Mouse (Mus musculus) mouse trophoblast stem cell (cell line): ENCODE measurements around the gene Guk1.
"Not testable (repeated sequence)": the region's sequence is repeated elsewhere in the genome, so short reads cannot be mapped to it uniquely, and the experiment has no call there.

ENCODE experiments used
- in situ Hi-C, 2 experiments: fragments of 300-500 bp; cut with MseI, MboI; formaldehyde crosslinking; loops; 2 replicates in 1 of 2; 3 replicates in 1 of 2; pipeline ENCODE4 v1.15.1; 2025

Guk1 gene

GRCm38 (mm10) chr11:59192059-59192386 is at the start of gene Guk1:
Guk1 (minus strand) TSS chr11:59192212.
- in situ Hi-C loops: no loop called here

GRCm38 (mm10) chr11:59239796-59240195 is 47.8 kb upstream of the Guk1 start:
- in situ Hi-C loops: loop anchor here in 1 of 2 experiments (10.0 kb wide), 1 partner anchor 245 kb away; no protein-coding TSS in a partner anchor

- in situ Hi-C loops: loop anchor here in 1 of 2 experiments (10.0 kb wide), 1 partner anchor 245 kb away; no protein-coding TSS in a partner anchor
Measured at GRCm38 (mm10) chr11:59239428-59239785, 47.4 kb upstream of the Guk1 start.

- in situ Hi-C loops: loop anchor here in 1 of 2 experiments (10.0 kb wide), 1 partner anchor 246 kb away; no protein-coding TSS in a partner anchor
Measured at GRCm38 (mm10) chr11:59238525-59239427, 46.8 kb upstream of the Guk1 start.

GRCm38 (mm10) chr11:59232797-59233196 is 40.8 kb upstream of the Guk1 start:
- in situ Hi-C loops: loop anchor here (5.0 to 10.0 kb wide), 2 partner anchors 65 to 252 kb away; no protein-coding TSS in a partner anchor

- in situ Hi-C loops: loop anchor here (5.0 to 10.0 kb wide), 2 partner anchors 67 to 255 kb away; no protein-coding TSS in a partner anchor
Measured at GRCm38 (mm10) chr11:59230144-59230760, 38.2 kb upstream of the Guk1 start.

GRCm38 (mm10) chr11:59228122-59228953 is 36.3 kb upstream of the Guk1 start, which contains the start of gene Arf1:
Arf1 (minus strand) TSS chr11:59228270.
- in situ Hi-C loops: no loop called here

GRCm38 (mm10) chr11:59227604-59228121 is 35.7 kb upstream of the Guk1 start:
- in situ Hi-C loops: no loop called here

GRCm38 (mm10) chr11:59226787-59227603 is 35.0 kb upstream of the Guk1 start:
- in situ Hi-C loops: no loop called here

GRCm38 (mm10) chr11:59226251-59226650 is 34.2 kb upstream of the Guk1 start:
- in situ Hi-C loops: no loop called here

GRCm38 (mm10) chr11:59225167-59225566 is 33.2 kb upstream of the Guk1 start:
- in situ Hi-C loops: no loop called here

- in situ Hi-C loops: no loop called here
Measured at GRCm38 (mm10) chr11:59224470-59224869, 32.5 kb upstream of the Guk1 start.

- in situ Hi-C loops: no loop called here
Measured at GRCm38 (mm10) chr11:59224025-59224424, 32.0 kb upstream of the Guk1 start.

- in situ Hi-C loops: no loop called here
Measured at GRCm38 (mm10) chr11:59222306-59222705, 30.3 kb upstream of the Guk1 start.

- in situ Hi-C loops: no loop called here
Measured at GRCm38 (mm10) chr11:59221604-59222003, 29.6 kb upstream of the Guk1 start.

GRCm38 (mm10) chr11:59219064-59219463 is 27.1 kb upstream of the Guk1 start:
- in situ Hi-C loops: no loop called here

GRCm38 (mm10) chr11:59218389-59218998 is 26.5 kb upstream of the Guk1 start:
- in situ Hi-C loops: no loop called here

- in situ Hi-C loops: no loop called here
Measured at GRCm38 (mm10) chr11:59216955-59217354, 24.9 kb upstream of the Guk1 start.

- in situ Hi-C loops: no loop called here
Measured at GRCm38 (mm10) chr11:59212892-59213494, 21.0 kb upstream of the Guk1 start.

GRCm38 (mm10) chr11:59212320-59212719 is 20.3 kb upstream of the Guk1 start:
- in situ Hi-C loops: not testable (repeated sequence)
